Mouse (Mus musculus) yolk sac, embryonic 10.5 days (tissue): ENCODE results near the gene Fis1.
A peak's percentile ranks its signal among the peaks of the same experiment; 100 is the strongest.

Experiments
- DNase-seq: peaks from one replicate; pipeline ENCODE4 v3.0.0-alpha.2; 2017; ENCODE audit warnings: low spot score

Gene Fis1

DNA sequence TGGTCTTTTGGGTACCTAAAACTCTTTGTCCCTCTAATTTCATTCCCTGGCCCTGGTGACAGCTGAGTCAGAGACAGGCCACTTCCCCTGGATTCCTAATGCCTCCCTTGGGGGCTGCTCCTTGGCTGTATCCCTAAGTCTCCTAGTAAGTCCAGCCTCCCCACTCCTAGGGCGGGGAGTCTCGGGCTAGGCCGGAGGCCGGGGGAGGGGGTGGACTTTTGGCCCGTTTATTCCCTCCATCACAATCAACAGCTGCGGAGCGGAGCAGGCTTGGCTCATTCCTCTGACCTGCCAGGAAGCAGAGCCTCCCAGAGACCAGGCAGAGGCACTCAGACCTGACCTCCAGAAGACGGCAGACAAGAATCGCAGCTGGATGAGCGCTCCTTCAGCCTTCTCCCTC is 14.5 kb downstream of the Fis1 start:
- DNase-seq = peak; percentile 31

DNA sequence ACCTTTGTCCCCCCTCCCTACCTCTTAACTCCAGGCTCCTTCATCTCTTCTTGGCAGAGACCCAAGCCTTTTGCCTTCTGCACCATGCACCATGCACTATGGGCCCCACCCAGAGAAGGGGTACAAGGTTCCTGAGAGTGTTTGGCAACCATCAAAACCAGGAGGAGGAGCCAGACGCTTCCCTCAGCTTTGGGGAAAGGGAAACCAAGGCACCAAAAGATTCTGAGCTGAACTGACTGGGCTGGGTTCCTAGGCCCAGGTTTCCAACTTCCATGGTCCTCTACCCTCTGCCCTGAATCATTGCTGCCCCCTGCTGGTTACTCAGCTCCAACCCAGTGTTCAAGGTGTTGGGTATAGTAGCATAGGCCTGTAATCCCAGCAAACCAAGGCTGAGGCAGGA is 17.6 kb downstream of the Fis1 start:
- peak; percentile 36 for DNase-seq

GRCm38 (mm10) chr5:136973670-136974069 is 20.6 kb downstream of the Fis1 start:
- no peak for DNase-seq

DNA sequence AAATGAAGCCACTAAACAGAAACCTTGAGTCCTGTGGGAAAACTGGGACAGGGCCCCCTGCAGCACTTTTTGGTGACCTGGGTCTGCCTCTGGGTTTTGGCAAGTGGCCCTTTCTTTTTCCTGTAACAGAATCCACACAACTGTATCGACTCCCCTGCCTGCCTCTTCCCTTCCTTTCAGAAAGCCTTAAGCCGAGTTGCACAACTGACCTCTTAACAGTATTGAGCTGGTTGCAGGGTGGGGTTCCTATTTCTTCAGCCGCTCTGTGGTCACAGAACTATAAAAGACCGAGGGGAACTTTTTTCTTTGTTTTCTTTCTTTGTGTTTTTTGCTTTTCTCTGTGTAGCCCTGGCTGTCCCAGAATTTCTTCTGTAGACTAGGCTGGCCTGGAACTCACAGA is 24.7 kb downstream of the Fis1 start:
- DNase-seq = no peak

GRCm38 (mm10) chr5:136979762-136980161 is 26.7 kb downstream of the Fis1 start:
- DNase-seq = no peak

- no peak for DNase-seq
These were observed 27.9 kb downstream of the Fis1 start for GRCm38 (mm10) chr5:136980974-136981373.

GRCm38 (mm10) chr5:136982338-136982930 is 29.4 kb downstream of the Fis1 start:
- DNase-seq = no peak

- no peak for DNase-seq
These were observed 31.8 kb downstream of the Fis1 start for GRCm38 (mm10) chr5:136984828-136985227.

DNA sequence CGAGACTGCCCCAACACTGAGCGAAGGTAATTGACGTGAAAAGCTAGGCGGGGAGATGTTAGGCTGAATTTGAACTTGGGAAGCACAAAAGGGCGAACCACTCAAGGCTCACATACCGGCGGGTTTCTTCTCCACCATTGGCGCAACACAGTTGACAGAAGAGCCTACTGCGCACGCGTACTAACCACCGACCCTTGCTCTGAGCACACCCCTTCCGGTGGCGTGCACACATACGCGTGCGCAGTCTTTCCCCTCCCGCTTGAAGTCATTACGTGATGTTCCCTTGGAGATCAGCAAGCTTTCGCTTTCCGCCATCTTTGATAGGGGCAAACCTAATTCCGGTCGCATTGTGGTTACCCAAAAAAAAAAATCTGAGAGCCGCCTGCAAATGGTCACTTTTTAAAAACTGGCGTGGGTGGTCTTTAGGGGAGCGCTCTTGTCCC is 33.6 kb downstream of the Fis1 start, which contains the start of gene Plod3:
Gene Plod3 (plus strand): TSS at position 325 of the 443 bp plus-strand sequence.
- DNase-seq = peak; percentile 94

DNA sequence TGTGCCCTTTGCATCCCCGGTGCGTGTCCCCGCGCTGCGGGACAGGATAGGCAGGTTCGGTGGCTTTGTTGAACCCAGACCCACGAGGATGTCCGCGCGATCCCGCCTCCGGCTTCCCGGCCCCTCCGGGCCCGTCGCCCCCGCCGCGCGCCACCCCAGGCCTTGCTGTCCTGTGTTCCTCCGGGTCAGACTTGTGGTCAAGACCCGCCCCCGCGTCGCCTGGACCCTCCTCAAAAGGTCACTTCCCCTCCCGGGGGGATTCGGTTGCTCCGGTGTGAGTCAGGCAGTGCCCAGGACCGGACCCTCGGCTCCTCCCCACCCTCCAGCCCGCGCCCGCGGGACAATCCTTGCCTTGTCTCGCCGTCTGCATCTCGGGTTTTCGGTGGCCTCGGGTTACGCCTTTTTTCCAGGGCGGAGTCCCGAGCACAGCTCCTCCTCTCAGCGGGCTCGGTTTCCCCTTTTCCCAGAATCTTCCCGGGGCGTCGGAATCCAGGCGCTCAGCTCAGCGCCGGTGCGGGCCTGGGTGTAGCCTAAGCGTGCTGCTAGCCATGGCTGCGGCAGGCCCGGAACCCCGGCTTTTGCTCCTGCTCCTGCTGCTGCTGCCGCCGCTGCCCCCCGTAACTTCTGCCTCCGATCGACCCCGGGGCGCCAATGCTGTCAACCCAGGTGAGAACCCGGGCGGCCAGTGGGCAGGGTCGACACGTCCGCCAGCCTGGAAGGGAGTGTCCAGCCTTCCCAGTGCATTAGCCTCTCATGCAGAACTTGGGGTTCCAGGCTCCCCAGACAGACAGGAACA is 34.3 kb downstream of the Fis1 start:
- peak; percentile 88 for DNase-seq

GRCm38 (mm10) chr5:136987934-136988271 is 34.8 kb downstream of the Fis1 start, which contains the start of gene Znhit1:
Gene Znhit1 (minus strand): TSS chr5:136988021.
- DNase-seq = no peak

GRCm38 (mm10) chr5:136988420-136988819 is 35.3 kb downstream of the Fis1 start:
- no peak for DNase-seq

GRCm38 (mm10) chr5:136989801-136990200 is 36.7 kb downstream of the Fis1 start:
- DNase-seq = no peak

DNA sequence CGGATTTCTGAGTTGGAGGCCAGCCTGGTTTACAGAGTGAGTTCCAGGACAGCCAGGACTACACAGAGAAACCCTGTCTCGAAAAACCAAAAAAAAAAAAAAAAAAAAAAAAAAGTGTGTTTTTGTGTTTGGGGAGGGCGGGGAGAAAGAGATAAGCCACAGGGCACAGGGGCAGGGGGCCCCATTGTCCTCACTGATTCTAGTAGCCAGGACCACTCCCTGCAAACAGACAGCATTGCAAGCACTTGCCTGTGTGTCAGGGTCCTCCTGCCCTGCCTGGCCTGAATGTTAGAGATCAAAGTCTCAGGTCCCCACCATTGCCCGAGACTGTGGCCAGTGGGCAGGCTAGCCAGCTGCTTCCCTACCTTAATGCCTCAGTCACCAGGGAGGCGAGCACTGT is 46.4 kb downstream of the Fis1 start:
- DNase-seq = no peak

DNA sequence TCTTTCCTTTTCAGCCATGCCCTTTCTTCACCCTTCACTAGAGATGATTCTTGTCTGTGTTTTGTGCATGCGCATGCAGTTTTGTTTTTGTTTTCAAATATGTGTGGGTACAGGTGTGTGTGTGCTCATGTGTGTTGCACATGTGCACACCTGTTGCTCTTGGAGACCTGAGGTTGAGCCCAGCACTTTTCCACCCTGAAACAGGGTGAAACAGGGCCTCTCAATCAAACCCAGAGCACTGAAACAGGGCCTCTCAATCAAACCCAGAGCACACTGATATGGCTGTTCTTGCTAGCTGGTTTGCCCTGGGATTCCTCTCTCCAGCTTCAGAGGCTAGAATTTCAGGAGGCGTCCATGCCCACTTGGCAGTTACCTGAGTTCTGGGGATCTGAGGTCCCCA is 47.5 kb downstream of the Fis1 start:
- peak; percentile 47 for DNase-seq

DNA sequence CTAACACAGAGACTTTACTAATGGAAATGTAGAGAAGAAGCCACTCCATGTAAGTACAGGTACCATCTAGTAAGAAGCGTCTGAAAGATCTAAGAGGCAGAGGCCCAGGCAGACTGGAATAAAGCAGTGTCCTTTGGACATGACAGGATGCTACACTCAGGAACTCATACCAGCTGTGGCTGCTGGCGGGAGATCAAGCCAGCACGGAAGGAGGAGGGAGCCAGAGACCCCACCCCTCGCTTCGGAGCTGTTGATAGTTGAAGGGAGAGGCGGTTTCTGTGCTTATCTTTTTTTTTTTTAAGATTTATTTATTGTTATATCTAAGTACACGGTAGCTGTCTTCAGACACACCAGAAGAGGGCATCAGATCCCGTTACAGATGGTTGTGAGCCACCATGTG is 54.2 kb downstream of the Fis1 start:
- DNase-seq = no peak

- peak; percentile 47 for DNase-seq
These were observed 56.9 kb downstream of the Fis1 start for GRCm38 (mm10) chr5:137009988-137010387.

- no peak for DNase-seq
These were observed 59.4 kb downstream of the Fis1 start for GRCm38 (mm10) chr5:137012401-137012950.
